Mouse (Mus musculus) embryonic facial prominence, embryonic 15.5 days (tissue): ENCODE measurements at regions not wholly inside any gene's neighbourhood (a gene's known extent, or its start where the extent isn't known, plus 50 kb on each side); places are given as distances from the start of the nearest gene placed in this dataset.

Experiments used
- ATAC-seq: fragments of 200-750 bp; cut with Nextera tagmentation; 2 replicates; pipeline ENCODE4 v1.8.0; 2017; ENCODE audit warnings: low read depth, moderate TSS enrichment; ENCODE audit not compliant: insufficient number of reproducible peaks, low FRiP score, low TSS enrichment
- H3K27ac ChIP-seq: fragments of 300-500 bp; sonication (generic); replicated peaks from 2 replicates; pipeline ENCODE4 v1.5.1; 2015; ENCODE audit warnings: mild to moderate bottlenecking, inconsistent platforms
- H3K27me3 ChIP-seq: fragments of 300-500 bp; sonication (generic); 2 replicates; pipeline ENCODE4 v1.6.1; 2015; ENCODE audit warnings: inconsistent platforms
- H3K36me3 ChIP-seq: fragments of 300-500 bp; sonication (generic); 2 replicates; pipeline ENCODE4 v1.6.1; 2015; ENCODE audit warnings: mild to moderate bottlenecking, inconsistent platforms
- H3K4me1 ChIP-seq: fragments of 300-500 bp; sonication (generic); 2 replicates; pipeline ENCODE4 v1.6.1; 2015; ENCODE audit warnings: inconsistent platforms
- H3K4me2 ChIP-seq: fragments of 300-500 bp; sonication (generic); replicated peaks from 2 replicates; pipeline ENCODE4 v1.6.1; 2015; ENCODE audit warnings: mild to moderate bottlenecking, inconsistent platforms
- H3K4me3 ChIP-seq: fragments of 300-500 bp; sonication (generic); replicated peaks from 2 replicates; pipeline ENCODE4 v1.5.1; 2015; ENCODE audit warnings: mild to moderate bottlenecking, inconsistent platforms
- H3K9ac ChIP-seq: fragments of 300-500 bp; sonication (generic); 2 replicates; pipeline ENCODE4 v1.6.1; 2015; ENCODE audit warnings: inconsistent platforms
- H3K9me3 ChIP-seq: fragments of 300-500 bp; sonication (generic); replicated peaks from 2 replicates; pipeline ENCODE4 v1.6.1; 2016; ENCODE audit warnings: inconsistent platforms
- WGBS: fragments of 180-500 bp; shearing (Covaris S2); methylation state at CpG from one replicate; pipeline ENCODE4 v1.1.7; 2015; 5-methylcytosine and 5-hydroxymethylcytosine counted together

- Histone ChIP-seq H3K9me3 (no peaks in the 10 kb centered on the region), H3K4me2 (no peak overlapping the region), H3K36me3 (no peaks in the 10 kb centered on the region), H3K4me3 (no peak overlapping the region), H3K27me3 (no peaks in the 10 kb centered on the region), H3K9ac (no peak overlapping the region), H3K4me1 (no peaks in the 10 kb centered on the region), H3K27ac (no peak overlapping the region)
- 87% methylated on average over 5 of the region's 5 CpGs for WGBS
- no peak for ATAC-seq
Observed at GRCm38 (mm10) chr1:184562239-184562638, 170.2 kb downstream of the Hlx start.

GRCm38 (mm10) chr1:184559543-184559942 lies 172.9 kb downstream of the Hlx start:
- Histone ChIP-seq H3K4me3 (no peak overlapping the region), H3K4me2 (no peak overlapping the region), H3K27me3 (no peaks in the 10 kb centered on the region), H3K9ac (no peak overlapping the region), H3K27ac (no peak overlapping the region), H3K9me3 (no peaks in the 10 kb centered on the region), H3K4me1 (no peaks in the 10 kb centered on the region), H3K36me3 (no peaks in the 10 kb centered on the region)
- ATAC-seq: no peak
- WGBS: 75% methylated on average over 7 of the region's 7 CpGs

- no peak overlapping the region for H3K9ac ChIP-seq
- H3K27me3 ChIP-seq: no peaks in the 10 kb centered on the region
- no peaks in the 10 kb centered on the region for H3K36me3 ChIP-seq
- no peaks in the 10 kb centered on the region for H3K4me1 ChIP-seq
- no peak overlapping the region for H3K4me3 ChIP-seq
- ATAC-seq: no peak
- no peak overlapping the region for H3K4me2 ChIP-seq
- no peaks in the 10 kb centered on the region for H3K9me3 ChIP-seq
- H3K27ac ChIP-seq: no peak overlapping the region
Observed at GRCm38 (mm10) chr1:184553791-184554190, 178.6 kb downstream of the Hlx start.

- H3K27ac ChIP-seq: no peak overlapping the region
- 87% methylated on average over 2 of the region's 2 CpGs for WGBS
- H3K4me3 ChIP-seq: no peak overlapping the region
- no peak overlapping the region for H3K9ac ChIP-seq
- no peaks in the 10 kb centered on the region for H3K27me3 ChIP-seq
- no peaks in the 10 kb centered on the region for H3K9me3 ChIP-seq
- H3K4me2 ChIP-seq: no peak overlapping the region
- no peaks in the 10 kb centered on the region for H3K36me3 ChIP-seq
- ATAC-seq: no peak
- H3K4me1 ChIP-seq: no peaks in the 10 kb centered on the region
Observed at GRCm38 (mm10) chr1:184550491-184550890, 181.9 kb downstream of the Hlx start.

GRCm38 (mm10) chr1:184547650-184548235 lies 184.7 kb downstream of the Hlx start:
- Histone ChIP-seq H3K4me3 (no peak overlapping the region), H3K4me2 (no peak overlapping the region), H3K9me3 (no peaks in the 10 kb centered on the region), H3K27ac (no peak overlapping the region), H3K36me3 (no peaks in the 10 kb centered on the region), H3K9ac (no peak overlapping the region), H3K4me1 (no peaks in the 10 kb centered on the region), H3K27me3 (no peaks in the 10 kb centered on the region)
- 86% methylated on average over 15 of the region's 15 CpGs for WGBS
- ATAC-seq: no peak

GRCm38 (mm10) chr1:184546140-184546661 lies 186.2 kb downstream of the Hlx start:
- Histone ChIP-seq H3K9me3 (no peaks in the 10 kb centered on the region), H3K36me3 (no peaks in the 10 kb centered on the region), H3K27ac (no peak overlapping the region), H3K4me1 (no peaks in the 10 kb centered on the region), H3K27me3 (no peaks in the 10 kb centered on the region), H3K9ac (no peak overlapping the region), H3K4me3 (no peak overlapping the region), H3K4me2 (no peak overlapping the region)
- WGBS: 85% methylated on average over 5 of the region's 5 CpGs
- no peak for ATAC-seq

- no peak overlapping the region for H3K4me2 ChIP-seq
- H3K27ac ChIP-seq: no peak overlapping the region
- no peaks in the 10 kb centered on the region for H3K9me3 ChIP-seq
- ATAC-seq: no peak
- no peak overlapping the region for H3K4me3 ChIP-seq
- no peaks in the 10 kb centered on the region for H3K36me3 ChIP-seq
- H3K27me3 ChIP-seq: no peaks in the 10 kb centered on the region
- WGBS: 52% methylated on average over 4 of the region's 4 CpGs
- H3K9ac ChIP-seq: no peak overlapping the region
- H3K4me1 ChIP-seq: 0 out of 2 replicates have a peak, but pooled peaks cover under 1% of the 10 kb centered on the region
Observed at GRCm38 (mm10) chr1:184545111-184545510, 187.3 kb downstream of the Hlx start.

GRCm38 (mm10) chr1:184542321-184543115 lies 189.9 kb downstream of the Hlx start:
- Histone ChIP-seq H3K27me3 (no peaks in the 10 kb centered on the region), H3K36me3 (no peaks in the 10 kb centered on the region), H3K4me1 (0 out of 2 replicates have a peak, but pooled peaks cover 4% of the 10 kb centered on the region), H3K27ac (no peak overlapping the region), H3K4me3 (no peak overlapping the region), H3K9me3 (no peaks in the 10 kb centered on the region), H3K9ac (no peak overlapping the region), H3K4me2 (no peak overlapping the region)
- 83% methylated on average over 11 of the region's 11 CpGs for WGBS
- ATAC-seq: no peak

- Histone ChIP-seq H3K4me2 (no peak overlapping the region), H3K27me3 (no peaks in the 10 kb centered on the region), H3K9me3 (no peaks in the 10 kb centered on the region), H3K9ac (no peak overlapping the region), H3K4me1 (0 out of 2 replicates have a peak, but pooled peaks cover 4% of the 10 kb centered on the region), H3K4me3 (no peak overlapping the region), H3K36me3 (no peaks in the 10 kb centered on the region), H3K27ac (no peak overlapping the region)
- 41% methylated on average over 7 of the region's 7 CpGs for WGBS
- ATAC-seq: no peak
Observed at GRCm38 (mm10) chr1:184539818-184540217, 192.6 kb downstream of the Hlx start.

GRCm38 (mm10) chr1:184536311-184537200 lies 195.9 kb downstream of the Hlx start:
- Histone ChIP-seq H3K4me2 (no peak overlapping the region), H3K9me3 (no peaks in the 10 kb centered on the region), H3K4me1 (0 out of 2 replicates have a peak, but pooled peaks cover 17% of the 10 kb centered on the region), H3K4me3 (no peak overlapping the region), H3K36me3 (no peaks in the 10 kb centered on the region), H3K27ac (no peak overlapping the region), H3K27me3 (no peaks in the 10 kb centered on the region), H3K9ac (no peak overlapping the region)
- WGBS: 79% methylated on average over 11 of the region's 11 CpGs
- no peak for ATAC-seq

GRCm38 (mm10) chr1:184535691-184536090 lies 196.7 kb downstream of the Hlx start:
- Histone ChIP-seq H3K4me1 (0 out of 2 replicates have a peak, but pooled peaks cover 19% of the 10 kb centered on the region), H3K9ac (no peak overlapping the region), H3K27ac (no peak overlapping the region), H3K27me3 (no peaks in the 10 kb centered on the region), H3K9me3 (no peaks in the 10 kb centered on the region), H3K4me3 (no peak overlapping the region), H3K4me2 (no peak overlapping the region), H3K36me3 (no peaks in the 10 kb centered on the region)
- ATAC-seq: no peak
- 94% methylated on average over 3 of the region's 3 CpGs for WGBS
